In genomic region chr11:9226399-9226798, GRCm38 (mm10) we compare ENCODE assay signal across 24 mouse cellular contexts. TPM values are rescaled to one million over a fixed set of nuclear protein-coding genes. Genes with fewer than 3 reads are reported as not detected.
DNase-seq lines count a peak whose midpoint lies in the region; ATAC-seq lines count a peak whose summit lies in the region.
"Had no signal": no experiment of that assay in that cellular context is flagged by ENCODE, and none has a peak within 500 bp of the region (broad histone marks: within the 10 kb centered on the region; RNA-seq: fewer than 3 reads in every experiment).

No protein-coding gene starts in this region.

- H3K27ac ChIP-seq in embryonic facial prominence, embryonic 14.5 days (replicated peaks; ENCODE audit: low read depth, low read length), result no peak overlapping the region
- H3K27ac ChIP-seq in embryonic facial prominence, embryonic 10.5 days (replicated peaks), result no peak overlapping the region
- H3K27ac ChIP-seq: embryonic facial prominence, embryonic 15.5 days; heart, adult 2 months; heart, embryonic 10.5 days; hindbrain, embryonic 12.5 days; hindbrain, embryonic 15.5 days had no signal

- H3K36me3 ChIP-seq in embryonic facial prominence, embryonic 14.5 days (ENCODE audit: control insufficient read depth, insufficient read depth, low read length), result no peaks in the 10 kb centered on the region
- no peaks in the 10 kb centered on the region for H3K36me3 ChIP-seq in embryonic facial prominence, embryonic 10.5 days (replicated peaks)
- H3K36me3 ChIP-seq: embryonic facial prominence, embryonic 15.5 days; heart, embryonic 10.5 days; hindbrain, embryonic 12.5 days; hindbrain, embryonic 15.5 days had no signal

- no peaks in the 10 kb centered on the region for H3K9me3 ChIP-seq in embryonic facial prominence, embryonic 14.5 days (ENCODE audit: control insufficient read depth, low read length)
- no peaks in the 10 kb centered on the region for H3K9me3 ChIP-seq in embryonic facial prominence, embryonic 10.5 days
- H3K9me3 ChIP-seq: embryonic facial prominence, embryonic 15.5 days; heart, embryonic 10.5 days; hindbrain, embryonic 12.5 days; hindbrain, embryonic 15.5 days had no signal

- no peak overlapping the region for H3K4me2 ChIP-seq in embryonic facial prominence, embryonic 14.5 days (ENCODE audit: low read depth, low read length)
- H3K4me2 ChIP-seq: embryonic facial prominence, embryonic 15.5 days; hindbrain, embryonic 12.5 days; hindbrain, embryonic 15.5 days had no signal

- H3K4me1 ChIP-seq in embryonic facial prominence, embryonic 14.5 days (ENCODE audit: control insufficient read depth, insufficient read depth, low read length), result no peaks in the 10 kb centered on the region
- no peaks in the 10 kb centered on the region for H3K4me1 ChIP-seq in embryonic facial prominence, embryonic 10.5 days
- H3K4me1 ChIP-seq: embryonic facial prominence, embryonic 15.5 days; heart, embryonic 10.5 days; hindbrain, embryonic 12.5 days; hindbrain, embryonic 15.5 days had no signal

- no peak overlapping the region for H3K9ac ChIP-seq in embryonic facial prominence, embryonic 14.5 days (ENCODE audit: low read depth, low read length)
- H3K9ac ChIP-seq: embryonic facial prominence, embryonic 15.5 days; forebrain, postnatal 0 days; hindbrain, embryonic 12.5 days; hindbrain, embryonic 15.5 days had no signal

- peak; percentile 31 for DNase-seq in embryonic facial prominence, embryonic 14.5 days (ENCODE audit: low spot score)
- no peak for DNase-seq in embryonic facial prominence, embryonic 10.5 days (ENCODE audit: low spot score)
- DNase-seq in lung, postnatal 25 days (ENCODE audit: low spot score), result peak; percentile 4
- no peak for DNase-seq in lung, postnatal 4 days
- no peak for DNase-seq in embryo, embryonic 10 days (ENCODE audit: low spot score)
- DNase-seq in kidney, postnatal 25 days, result no peak
- DNase-seq: adrenal gland, adult 8-10 months; adrenal gland, postnatal 25 days; cerebellum, adult 11-12 months; cerebellum, adult 8-10 months; cerebellum, postnatal 14 days; embryo, embryonic 11 days; forebrain, postnatal 0 days; gastrocnemius, postnatal 25 days; heart, adult 2 months had no signal

- 68% methylated on average over 4 of the region's 4 CpGs for whole genome bisulfite sequencing in embryonic facial prominence, embryonic 14.5 days
- WGBS in embryonic facial prominence, embryonic 10.5 days, result 84% methylated on average over 4 of the region's 4 CpGs

- ATAC-seq in embryonic facial prominence, embryonic 14.5 days (ENCODE audit: low read depth), result peak; percentile 57; the same call in 1 of the 2 replicates
- peak; percentile 86 for ATAC-seq in megakaryocyte, adult 5-6 weeks (ENCODE audit: poor library complexity, severe bottlenecking)
- ATAC-seq: activated CD4-positive, CD25-positive, alpha-beta regulatory T cell, adult 4 months; forebrain, embryonic 14.5 days; forebrain, postnatal 0 days had no signal

- no peaks in the 10 kb centered on the region for H3K27me3 ChIP-seq in embryonic facial prominence, embryonic 14.5 days (replicated peaks; ENCODE audit: control insufficient read depth, insufficient read depth, low read length)
- H3K27me3 ChIP-seq in embryonic facial prominence, embryonic 10.5 days (replicated peaks; ENCODE audit: low read depth, poor library complexity, severe bottlenecking), result no peaks in the 10 kb centered on the region
- H3K27me3 ChIP-seq: embryonic facial prominence, embryonic 15.5 days; hindbrain, embryonic 12.5 days; hindbrain, embryonic 15.5 days had no signal

- H3K4me3 ChIP-seq in embryonic facial prominence, embryonic 14.5 days (ENCODE audit: low read depth, low read length), result no peak overlapping the region
- no peak overlapping the region for H3K4me3 ChIP-seq in embryonic facial prominence, embryonic 10.5 days
- H3K4me3 ChIP-seq: embryonic facial prominence, embryonic 15.5 days; heart, adult 2 months; heart, embryonic 10.5 days; hindbrain, embryonic 12.5 days; hindbrain, embryonic 15.5 days had no signal

RNA-seq across cellular contexts. Expression of gene Abca13, which starts 34.7 kb away (rescaled TPM):
- polyA plus RNA-seq in embryonic facial prominence, embryonic 14.5 days (2014; fragmentation: Nextera tagmentation; extraction: Ambion mirVana), result 0.16 and 0.18 TPM in 2 replicates
- polyA plus RNA-seq in embryonic facial prominence, embryonic 10.5 days (2016; fragmentation: Nextera tagmentation; extraction: Ambion mirVana), result 0.04 and 0.05 TPM in 2 replicates
- 14.7 and 18.4 TPM in 2 replicates for total RNA-seq in megakaryocyte, adult 5-6 weeks (2015)
- 13.4 and 19.0 TPM in 2 replicates for total RNA-seq in megakaryocyte, adult 5-6 weeks (2017)
- total RNA-seq: gastrocnemius, adult 8-10 months; gastrocnemius, postnatal 25 days; heart, adult 2 months; heart, postnatal 25 days had no signal
- polyA plus RNA-seq: heart, embryonic 10.5 days had no signal

Comparison
In these comparisons a context has a peak if more than half of its experiments do, and no peak if none do; other contexts are left out.
1. DNase-seq: peak in embryonic facial prominence, embryonic 14.5 days (single experiment) and lung, postnatal 25 days (single experiment); none in embryonic facial prominence, embryonic 10.5 days (single experiment), lung, postnatal 4 days (0 of 2), embryo, embryonic 10 days (single experiment) and kidney, postnatal 25 days (0 of 2).